Mouse (Mus musculus): ENCODE data around the gene Smug1. TPM values are rescaled to one million over a fixed set of nuclear protein-coding genes. Genes with fewer than 3 reads are reported as not detected.

Smug1 gene
- polyA plus RNA-seq (2015; fragmentation: Nextera tagmentation; extraction: Ambion mirVana), result 16.1 and 17.6 TPM in 2 replicates

DNA sequence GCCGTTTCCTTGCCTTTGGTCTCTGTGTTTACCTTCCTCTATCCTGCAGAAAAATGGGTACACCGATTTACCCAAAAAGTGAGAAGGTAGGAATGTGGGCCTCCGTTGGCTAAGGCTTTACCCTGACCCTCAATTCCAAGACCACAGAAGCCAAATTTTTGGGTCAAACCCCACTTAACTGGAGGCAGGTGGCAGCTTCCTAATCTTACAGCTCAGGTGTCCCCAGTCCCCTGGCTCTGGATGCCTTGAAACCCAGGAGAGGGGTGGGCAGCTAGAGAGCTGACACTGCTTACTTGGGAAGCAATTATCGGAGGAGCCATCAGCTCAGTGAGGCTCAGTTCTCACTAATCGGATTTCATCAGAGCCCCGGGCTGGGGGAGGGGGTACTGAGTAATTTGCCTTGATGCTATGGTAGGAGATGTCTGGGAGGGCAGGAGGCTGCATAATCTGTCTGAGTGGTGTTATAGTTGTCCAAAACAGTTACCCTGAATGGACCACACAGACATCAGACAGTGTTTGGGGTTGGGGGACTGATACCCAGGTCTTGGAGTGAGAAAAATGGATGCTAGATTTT lies at the start of gene Smug1:
Gene Smug1, minus strand, starts transcription at position 51 of the 574 bp plus-strand sequence.
- Histone ChIP-seq H3K4me3 (no peak within 1 kb of the TSS), H3K4me2 (no peak within 1 kb of the TSS), H3K4me1 (peaks cover 30% of the 10 kb centered on the region), H3K36me3 (no peaks in the 10 kb centered on the region), H3K9ac (no peak within 1 kb of the TSS), H3K9me3 (no peaks in the 10 kb centered on the region), H3K27me3 (peaks cover 66% of the 10 kb centered on the region), H3K27ac (no peak within 1 kb of the TSS)
- WGBS, result 39% methylated on average over 6 of the region's 6 CpGs
- no peak for ATAC-seq (ENCODE audit: borderline replicate concordance, extremely low read depth, low FRiP score, low TSS enrichment)

DNA sequence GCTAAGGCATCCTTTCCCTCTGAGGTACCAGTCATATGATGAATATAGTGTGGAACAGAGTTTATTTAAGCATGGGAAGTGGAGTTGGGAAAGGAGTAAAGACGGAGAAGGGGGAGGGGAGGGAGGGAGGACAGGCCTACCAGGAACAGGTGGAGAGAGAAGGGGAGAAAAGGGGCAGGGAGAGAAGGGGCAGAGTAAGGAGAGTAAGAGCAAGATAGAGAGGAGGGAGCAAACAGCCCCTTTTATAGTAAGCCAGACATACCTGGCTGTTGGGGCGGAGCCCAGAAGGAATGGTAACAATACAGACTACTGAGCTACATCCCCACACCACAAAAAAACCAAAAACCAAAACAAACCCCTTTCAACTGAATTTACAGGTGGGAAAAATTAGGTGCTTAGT lies 49.2 kb upstream of the Smug1 start:
- Histone ChIP-seq H3K27ac (peak overlapping the region; percentile 92), H3K4me3 (peak overlapping the region; percentile 39; the same call in 1 of the 2 replicates), H3K4me1 (peaks cover 31% of the 10 kb centered on the region), H3K36me3 (peaks cover 20% of the 10 kb centered on the region), H3K4me2 (peak overlapping the region; percentile 65), H3K9ac (no peak overlapping the region), H3K27me3 (no peaks in the 10 kb centered on the region), H3K9me3 (no peaks in the 10 kb centered on the region)
- WGBS, result 24% methylated on average over 2 of the region's 2 CpGs
- no peak for ATAC-seq (ENCODE audit: borderline replicate concordance, extremely low read depth, low FRiP score, low TSS enrichment)

DNA sequence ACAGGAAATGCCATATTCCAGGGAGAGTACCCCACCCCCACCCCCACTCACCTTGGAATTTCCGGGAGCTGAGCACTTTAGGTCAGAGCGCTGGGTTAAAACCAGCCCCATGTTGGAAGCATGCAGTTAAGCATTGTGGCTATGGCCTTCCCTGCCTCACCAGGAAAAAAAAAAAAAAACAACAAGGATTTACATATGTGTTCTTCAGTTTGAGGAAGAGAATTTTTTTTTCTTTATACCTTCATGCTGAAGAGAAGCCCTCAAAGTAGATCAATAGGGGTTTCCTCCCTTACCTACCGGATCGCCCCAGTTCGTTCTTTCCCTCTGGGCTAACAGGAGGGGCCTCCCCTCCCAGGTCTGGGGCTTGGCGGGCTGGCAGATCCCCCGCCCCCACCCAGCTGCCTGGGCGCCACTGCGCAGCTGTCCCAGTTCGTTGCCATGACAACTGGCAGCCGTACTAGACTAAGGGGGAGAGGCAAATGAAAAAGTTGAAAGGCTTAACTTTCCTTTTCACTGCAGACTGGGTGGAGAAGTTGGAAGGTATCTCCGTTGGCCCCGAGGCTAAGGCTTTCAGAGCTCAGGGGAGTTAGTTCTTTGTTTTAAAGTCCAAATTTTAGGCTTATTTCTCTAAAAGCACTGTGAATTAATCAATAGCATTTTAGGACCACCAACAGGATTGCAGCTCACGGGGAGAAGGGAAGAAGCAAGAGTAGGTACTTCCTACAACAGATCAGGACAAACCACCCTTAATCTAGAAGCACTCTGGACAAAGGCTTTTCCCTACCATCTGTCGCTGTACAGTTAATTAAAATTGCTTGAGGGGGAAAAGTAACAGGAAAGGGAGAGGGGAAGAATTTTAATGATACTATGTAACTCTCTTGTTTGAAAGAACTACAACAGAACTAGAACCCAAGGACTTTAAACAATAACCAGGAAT lies 48.3 kb upstream of the Smug1 start:
- Histone ChIP-seq H3K9ac (peak overlapping the region; percentile 44), H3K4me3 (peak overlapping the region; percentile 39), H3K4me1 (peaks cover 24% of the 10 kb centered on the region), H3K4me2 (peak overlapping the region; percentile 65), H3K36me3 (peaks cover 28% of the 10 kb centered on the region), H3K9me3 (no peaks in the 10 kb centered on the region), H3K27ac (peak overlapping the region; percentile 92), H3K27me3 (no peaks in the 10 kb centered on the region)
- WGBS, result under 1% methylated on average over 15 of the region's 15 CpGs
- peak; percentile 97 for ATAC-seq (ENCODE audit: borderline replicate concordance, extremely low read depth, low FRiP score, low TSS enrichment)

DNA sequence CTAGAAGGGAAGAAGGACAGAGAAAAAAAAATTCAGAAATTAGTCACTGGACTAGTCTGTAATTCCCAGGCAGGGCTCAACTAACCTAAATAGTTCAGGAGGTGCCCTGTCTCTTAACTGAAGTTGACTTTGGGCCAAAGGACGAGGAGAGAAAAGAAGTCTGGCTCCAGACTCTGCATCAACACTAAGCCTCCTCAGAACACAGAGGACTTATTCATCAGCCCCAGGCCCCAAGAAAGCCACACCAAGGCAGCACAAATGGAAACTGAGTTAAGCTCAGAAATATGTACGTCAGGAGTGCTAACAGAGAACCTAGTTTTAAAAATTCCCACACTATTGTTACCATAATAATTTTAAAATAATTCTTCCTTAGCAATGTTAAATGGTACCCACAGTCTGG lies 47.3 kb upstream of the Smug1 start:
- ATAC-seq (ENCODE audit: borderline replicate concordance, extremely low read depth, low FRiP score, low TSS enrichment), result no peak
- peak overlapping the region; percentile 1; the same call in 1 of the 2 replicates for H3K9ac ChIP-seq
- H3K36me3 ChIP-seq, result peaks cover 37% of the 10 kb centered on the region
- H3K27ac ChIP-seq, result peak overlapping the region; percentile 46
- H3K4me1 ChIP-seq, result peaks cover 24% of the 10 kb centered on the region
- H3K27me3 ChIP-seq, result no peaks in the 10 kb centered on the region
- H3K4me2 ChIP-seq, result peak overlapping the region; percentile 37
- peak overlapping the region; percentile 7; the same call in 1 of the 2 replicates for H3K4me3 ChIP-seq
- WGBS, result 29% methylated on average over 2 of the region's 2 CpGs
- H3K9me3 ChIP-seq, result no peaks in the 10 kb centered on the region

DNA sequence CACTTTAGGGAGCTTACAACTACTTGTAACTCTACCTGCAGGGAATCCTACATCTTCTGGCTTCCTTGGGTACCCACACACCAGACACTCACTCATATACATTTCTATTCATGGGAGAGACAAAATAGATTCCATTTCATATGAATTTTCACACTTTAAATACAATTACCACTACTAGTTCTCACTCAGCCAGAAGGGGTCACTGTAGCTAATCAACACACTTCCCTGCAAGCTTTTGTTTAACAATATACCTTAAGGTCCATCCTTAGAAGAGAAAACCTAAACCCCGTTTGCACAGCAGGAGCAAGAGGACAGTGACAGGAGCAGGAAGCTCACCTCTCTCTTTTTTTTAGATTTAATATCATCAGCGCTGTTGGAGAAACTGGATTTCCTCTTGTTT lies 38.3 kb upstream of the Smug1 start:
- Histone ChIP-seq H3K4me1 (peaks cover 10% of the 10 kb centered on the region; the same call in 1 of the 2 replicates), H3K27ac (no peak overlapping the region), H3K9ac (no peak overlapping the region), H3K36me3 (peaks cover 77% of the 10 kb centered on the region), H3K4me3 (no peak overlapping the region), H3K27me3 (no peaks in the 10 kb centered on the region), H3K4me2 (no peak overlapping the region), H3K9me3 (no peaks in the 10 kb centered on the region)
- no peak for ATAC-seq (ENCODE audit: borderline replicate concordance, extremely low read depth, low FRiP score, low TSS enrichment)
- 49% methylated on average over 2 of the region's 2 CpGs for WGBS

DNA sequence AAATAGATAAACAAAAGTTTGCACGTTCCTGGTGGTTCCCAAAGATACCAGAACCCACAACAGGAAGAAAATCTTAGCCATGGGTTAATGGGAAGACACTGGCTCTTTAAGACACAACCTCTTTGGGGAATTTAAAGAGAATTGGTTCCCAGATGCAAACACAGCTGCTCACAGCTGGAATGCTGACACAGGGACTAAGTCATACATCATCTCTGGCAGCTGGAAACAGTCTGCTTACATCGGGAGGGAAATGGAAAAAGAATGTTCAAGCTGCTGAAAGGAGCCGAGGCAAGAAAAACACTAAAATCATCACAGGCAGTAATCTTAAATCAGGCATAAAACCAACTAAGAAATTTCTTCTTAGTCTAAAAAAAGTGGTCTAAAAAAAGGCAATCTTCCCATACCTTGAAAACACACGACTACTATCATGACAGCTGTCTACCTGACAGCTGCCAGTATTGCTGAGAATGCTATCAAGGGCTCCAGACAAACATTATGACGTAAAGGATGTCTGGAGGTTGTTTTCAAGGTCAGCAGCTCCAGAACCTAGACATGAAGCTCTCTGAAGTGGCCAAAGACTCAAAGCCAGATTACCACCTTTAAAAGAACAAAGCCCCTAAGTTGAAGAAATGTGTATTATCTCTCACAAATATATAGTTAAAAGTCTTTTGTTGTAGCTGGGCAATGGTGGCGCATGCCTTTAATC lies 35.3 kb upstream of the Smug1 start:
- no peak overlapping the region for H3K4me2 ChIP-seq
- 35% methylated on average over 6 of the region's 6 CpGs for WGBS
- ATAC-seq (ENCODE audit: borderline replicate concordance, extremely low read depth, low FRiP score, low TSS enrichment), result peak; percentile 64; the same call in 1 of the 2 replicates
- no peak overlapping the region for H3K4me3 ChIP-seq
- H3K4me1 ChIP-seq, result peaks cover 10% of the 10 kb centered on the region; the same call in 1 of the 2 replicates
- peak overlapping the region; percentile 64 for H3K27ac ChIP-seq
- H3K9ac ChIP-seq, result no peak overlapping the region
- peaks cover 78% of the 10 kb centered on the region for H3K36me3 ChIP-seq
- H3K9me3 ChIP-seq, result no peaks in the 10 kb centered on the region
- H3K27me3 ChIP-seq, result no peaks in the 10 kb centered on the region

DNA sequence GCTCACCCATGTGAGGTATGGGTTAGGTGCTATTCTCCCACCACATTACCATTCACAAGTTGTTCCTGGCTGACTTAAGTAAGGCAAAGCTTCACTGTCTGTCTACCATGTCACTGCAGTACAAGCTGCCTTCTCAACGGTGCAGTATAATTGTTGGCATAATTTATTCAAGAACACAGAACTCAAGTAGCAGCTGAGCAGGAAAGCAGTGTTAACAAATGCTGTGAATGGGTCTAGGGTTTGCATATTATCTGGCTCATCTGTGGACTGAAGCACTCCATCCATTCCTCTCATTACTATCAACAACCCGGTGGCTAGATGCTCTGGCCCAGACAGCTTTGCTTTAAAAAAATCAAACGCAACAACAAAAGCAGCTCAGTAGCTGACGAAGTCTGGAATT lies 30.9 kb upstream of the Smug1 start:
- WGBS, result 82% methylated on average over 4 of the region's 4 CpGs
- no peak overlapping the region for H3K27ac ChIP-seq
- no peaks in the 10 kb centered on the region for H3K9me3 ChIP-seq
- peaks cover 82% of the 10 kb centered on the region for H3K36me3 ChIP-seq
- no peak overlapping the region for H3K4me3 ChIP-seq
- H3K4me1 ChIP-seq, result peaks cover 5% of the 10 kb centered on the region; the same call in 1 of the 2 replicates
- no peak overlapping the region for H3K4me2 ChIP-seq
- ATAC-seq (ENCODE audit: borderline replicate concordance, extremely low read depth, low FRiP score, low TSS enrichment), result no peak
- H3K27me3 ChIP-seq, result no peaks in the 10 kb centered on the region
- H3K9ac ChIP-seq, result no peak overlapping the region

DNA sequence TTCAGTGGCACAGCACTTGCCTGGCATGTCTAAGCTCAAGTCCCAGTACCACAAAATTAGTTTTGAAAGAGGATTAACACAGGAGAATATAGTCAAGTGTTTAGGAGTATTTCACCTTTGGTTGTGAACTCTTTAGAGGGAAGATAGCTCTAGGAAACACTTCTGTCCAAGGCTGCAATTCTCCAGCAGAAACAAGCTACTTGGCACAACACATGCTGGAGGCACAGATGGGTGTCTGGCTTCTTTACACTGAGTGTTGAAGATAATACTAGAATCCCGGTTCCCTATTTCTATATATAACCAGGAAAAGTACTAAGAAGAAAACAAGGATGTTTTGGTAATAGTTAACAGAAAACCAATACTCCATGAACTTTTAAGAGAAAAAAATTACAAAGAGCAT lies 29.9 kb upstream of the Smug1 start:
- no peaks in the 10 kb centered on the region for H3K4me1 ChIP-seq
- no peak overlapping the region for H3K27ac ChIP-seq
- peaks cover 86% of the 10 kb centered on the region for H3K36me3 ChIP-seq
- ATAC-seq (ENCODE audit: borderline replicate concordance, extremely low read depth, low FRiP score, low TSS enrichment), result no peak
- 88% methylated on average over 1 of the region's 1 CpGs for WGBS
- no peak overlapping the region for H3K4me2 ChIP-seq
- H3K27me3 ChIP-seq, result no peaks in the 10 kb centered on the region
- H3K9ac ChIP-seq, result no peak overlapping the region
- H3K4me3 ChIP-seq, result no peak overlapping the region
- H3K9me3 ChIP-seq, result no peaks in the 10 kb centered on the region

DNA sequence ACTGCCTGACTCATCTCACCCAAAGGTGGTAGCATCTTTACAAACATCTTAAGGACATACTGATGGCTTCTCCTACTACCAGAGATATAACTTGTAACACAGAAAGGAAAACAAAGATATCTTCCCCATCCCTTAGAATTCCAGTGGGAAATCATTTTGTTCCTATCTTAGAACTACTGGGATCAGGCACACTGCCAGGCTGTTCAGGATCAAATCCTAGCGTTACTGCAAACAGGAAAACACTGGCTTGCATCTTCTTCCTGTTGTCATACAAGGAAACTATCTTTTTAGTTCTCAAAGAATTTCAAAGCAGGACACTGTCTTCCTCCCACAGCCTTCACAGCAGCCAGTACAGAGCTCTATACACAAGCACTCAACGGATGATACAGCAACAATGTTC lies 26.7 kb upstream of the Smug1 start:
- Histone ChIP-seq H3K4me2 (no peak overlapping the region), H3K36me3 (peaks cover 82% of the 10 kb centered on the region), H3K9ac (no peak overlapping the region), H3K9me3 (no peaks in the 10 kb centered on the region), H3K27ac (no peak overlapping the region), H3K4me3 (no peak overlapping the region), H3K27me3 (no peaks in the 10 kb centered on the region), H3K4me1 (no peaks in the 10 kb centered on the region)
- no peak for ATAC-seq (ENCODE audit: borderline replicate concordance, extremely low read depth, low FRiP score, low TSS enrichment)
- WGBS, result 69% methylated on average over 2 of the region's 2 CpGs

DNA sequence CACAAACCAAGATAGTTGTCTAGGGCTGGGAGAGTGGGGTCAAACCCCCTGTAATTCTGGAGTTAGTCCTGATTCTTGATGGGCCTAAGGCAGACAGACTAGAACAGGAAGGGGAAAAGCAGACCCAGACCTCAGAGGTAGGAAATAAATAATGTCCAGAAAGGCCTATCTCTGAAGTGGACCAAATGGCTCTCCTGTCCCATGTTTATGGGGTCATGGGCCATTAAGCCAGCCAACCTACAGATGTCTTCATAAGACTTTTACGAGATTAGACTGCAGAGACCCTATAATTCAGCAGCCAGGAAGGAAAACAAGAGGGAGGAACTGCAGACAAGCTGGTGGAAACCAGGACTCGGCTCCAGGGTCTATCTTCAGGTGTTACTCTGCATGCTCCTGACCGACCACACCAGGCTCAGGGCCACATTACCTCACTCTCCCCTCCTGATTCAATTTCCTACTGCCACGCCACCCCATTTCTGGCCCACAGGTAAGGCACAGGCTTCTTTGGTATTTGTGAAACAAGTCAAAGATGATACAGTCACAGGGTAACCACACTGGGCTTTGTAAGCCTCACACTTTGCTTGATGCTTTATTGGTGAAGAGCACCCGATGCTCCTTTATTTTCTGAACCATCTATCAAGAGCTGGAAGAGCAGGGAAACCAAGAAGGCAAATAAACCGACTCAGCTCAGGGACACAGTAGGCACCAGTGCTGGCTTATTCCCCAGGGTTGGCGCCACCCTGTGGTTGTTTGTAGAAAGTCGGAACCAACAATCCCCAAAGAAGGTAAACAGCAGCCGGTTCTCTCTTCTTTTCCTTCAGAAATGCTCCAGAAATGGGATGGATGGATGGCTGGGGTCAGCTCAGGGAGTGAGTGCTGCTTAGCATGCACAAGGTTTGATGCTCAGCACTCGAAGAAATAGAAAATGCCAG lies 23.9 kb upstream of the Smug1 start:
- no peak overlapping the region for H3K27ac ChIP-seq
- ATAC-seq (ENCODE audit: borderline replicate concordance, extremely low read depth, low FRiP score, low TSS enrichment), result no peak
- H3K9ac ChIP-seq, result no peak overlapping the region
- H3K9me3 ChIP-seq, result no peaks in the 10 kb centered on the region
- WGBS, result 59% methylated on average over 10 of the region's 10 CpGs
- H3K27me3 ChIP-seq, result no peaks in the 10 kb centered on the region
- H3K4me3 ChIP-seq, result no peak overlapping the region
- H3K4me2 ChIP-seq, result no peak overlapping the region
- no peaks in the 10 kb centered on the region for H3K4me1 ChIP-seq
- peaks cover 55% of the 10 kb centered on the region for H3K36me3 ChIP-seq

DNA sequence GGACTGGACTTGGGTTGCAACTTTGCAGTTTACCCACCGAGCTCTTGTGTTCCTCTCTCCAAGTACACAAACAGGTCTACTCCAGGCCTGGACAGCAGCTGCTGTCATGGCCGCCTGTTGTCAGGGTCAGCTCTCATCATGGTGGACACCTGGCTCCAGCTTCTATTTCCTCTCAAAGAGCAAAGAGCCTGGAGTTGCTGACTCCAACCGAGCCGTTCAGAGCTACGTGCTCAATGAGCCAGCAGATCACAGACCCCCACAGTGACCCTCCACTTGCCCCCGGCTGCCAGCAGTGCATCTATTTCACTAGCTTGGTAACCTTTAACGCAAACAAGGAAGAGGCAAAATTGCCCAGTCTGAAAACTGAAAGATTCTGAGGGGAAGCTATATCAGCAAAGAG lies 23.2 kb upstream of the Smug1 start:
- Histone ChIP-seq H3K27ac (no peak overlapping the region), H3K4me1 (no peaks in the 10 kb centered on the region), H3K9ac (no peak overlapping the region), H3K4me3 (no peak overlapping the region), H3K4me2 (no peak overlapping the region), H3K27me3 (no peaks in the 10 kb centered on the region), H3K9me3 (no peaks in the 10 kb centered on the region), H3K36me3 (peaks cover 48% of the 10 kb centered on the region)
- WGBS, result 83% methylated on average over 7 of the region's 7 CpGs
- ATAC-seq (ENCODE audit: borderline replicate concordance, extremely low read depth, low FRiP score, low TSS enrichment), result no peak
